Mouse (Mus musculus) cerebellum, adult 11 months (tissue): ENCODE measurements around the gene Ppif.

ENCODE experiments used
- DNase-seq: peaks from one replicate; pipeline ENCODE4 v3.0.0; 2022

Gene Ppif

GRCm38 (mm10) chr14:25696356-25696755 is 2.4 kb downstream of the Ppif start:
- no peak for DNase-seq

GRCm38 (mm10) chr14:25701986-25702385 is 8.0 kb downstream of the Ppif start:
- DNase-seq: no peak

- DNase-seq: no peak
These were observed 13.8 kb downstream of the Ppif start for GRCm38 (mm10) chr14:25707691-25708181.

- no peak for DNase-seq
These were observed 14.5 kb downstream of the Ppif start for GRCm38 (mm10) chr14:25708451-25708850.

- no peak for DNase-seq
These were observed 15.0 kb downstream of the Ppif start for GRCm38 (mm10) chr14:25708917-25709316.

GRCm38 (mm10) chr14:25710073-25710472 is 16.1 kb downstream of the Ppif start:
- DNase-seq: no peak

- DNase-seq: no peak
These were observed 16.7 kb downstream of the Ppif start for GRCm38 (mm10) chr14:25710681-25711080.

GRCm38 (mm10) chr14:25711177-25711576 is 17.2 kb downstream of the Ppif start:
- DNase-seq: no peak

GRCm38 (mm10) chr14:25711602-25712001 is 17.6 kb downstream of the Ppif start:
- DNase-seq: no peak

GRCm38 (mm10) chr14:25713443-25713842 is 19.5 kb downstream of the Ppif start:
- DNase-seq: no peak

GRCm38 (mm10) chr14:25716528-25716927 is 22.6 kb downstream of the Ppif start:
- no peak for DNase-seq

GRCm38 (mm10) chr14:25717718-25718117 is 23.8 kb downstream of the Ppif start:
- no peak for DNase-seq

- no peak for DNase-seq
These were observed 24.5 kb downstream of the Ppif start for GRCm38 (mm10) chr14:25718471-25718870.

GRCm38 (mm10) chr14:25719371-25719770 is 25.4 kb downstream of the Ppif start:
- DNase-seq: no peak

- DNase-seq: no peak
These were observed 27.2 kb downstream of the Ppif start for GRCm38 (mm10) chr14:25720962-25721707.

- DNase-seq: peak; percentile 29
These were observed 31.1 kb downstream of the Ppif start for GRCm38 (mm10) chr14:25725032-25725497.

- DNase-seq: no peak
These were observed 31.7 kb downstream of the Ppif start for GRCm38 (mm10) chr14:25725690-25726089.

GRCm38 (mm10) chr14:25726226-25727148 is 32.5 kb downstream of the Ppif start:
- DNase-seq: no peak

- DNase-seq: no peak
These were observed 33.2 kb downstream of the Ppif start for GRCm38 (mm10) chr14:25727149-25727510.

GRCm38 (mm10) chr14:25734736-25735716 is 41.1 kb downstream of the Ppif start:
- DNase-seq: no peak

- no peak for DNase-seq
These were observed 42.2 kb downstream of the Ppif start for GRCm38 (mm10) chr14:25736140-25736539.

- DNase-seq: no peak
These were observed 42.6 kb downstream of the Ppif start for GRCm38 (mm10) chr14:25736589-25736988.
